Mouse (Mus musculus) testis, adult 2 months (tissue): ENCODE measurements around the gene Cryba1.

Source experiments
- CTCF ChIP-seq: fragments of 200-500 bp; IDR thresholded peaks from 2 replicates; pipeline ENCODE4 v1.5.1; 2012; ENCODE audit warnings: low read depth, mild to moderate bottlenecking, inconsistent platforms, low read length, moderate library complexity; ENCODE audit not compliant: control insufficient read depth, insufficient read depth, insufficient replicate concordance
- POLR2A ChIP-seq: fragments of 200-500 bp; IDR thresholded peaks from 2 replicates; pipeline ENCODE4 v1.6.1; 2012; ENCODE audit warnings: low read depth, mild to moderate bottlenecking, inconsistent platforms, low read length, moderate library complexity; ENCODE audit not compliant: control insufficient read depth

DNA sequence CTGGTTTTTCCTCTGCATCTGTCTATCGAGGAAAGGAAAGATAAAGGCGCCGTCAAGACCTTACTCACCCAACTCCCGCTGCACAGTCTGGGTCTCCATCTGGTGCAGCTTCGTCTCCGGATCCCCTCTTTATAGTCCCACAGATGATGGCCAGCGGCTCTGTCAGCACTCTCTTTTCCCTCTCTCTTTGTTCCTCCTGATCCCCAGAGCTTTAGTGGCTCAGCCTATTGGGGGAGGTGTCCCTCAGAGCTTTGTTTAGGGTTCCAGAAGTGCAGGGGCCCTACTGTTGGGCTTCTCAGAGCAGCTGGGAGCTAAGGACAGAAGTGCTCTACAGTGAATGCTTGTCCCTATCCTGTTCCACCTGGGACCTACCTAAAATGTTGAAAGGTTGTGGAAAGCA lies at the start of gene Cryba1:
- TF ChIP-seq POLR2A (no peak), CTCF (no peak)
